Mouse (Mus musculus) liver, embryonic 14.5 days (tissue): ENCODE measurements around the gene Pacsin2. TPM values are rescaled to one million over a fixed set of nuclear protein-coding genes. Genes with fewer than 3 reads are reported as not detected.
"Not testable (repeated sequence)": the region's sequence is repeated elsewhere in the genome, so short reads cannot be mapped to it uniquely, and the experiment has no call there.

Experiments
- ATAC-seq: fragments of 200-750 bp; cut with Nextera tagmentation; 2 replicates; pipeline ENCODE4 v1.8.0; 2017; ENCODE audit warnings: moderate number of reproducible peaks, mild to moderate bottlenecking, moderate library complexity; ENCODE audit not compliant: insufficient read depth
- DNase-seq, 3 experiments: peaks; one replicate each; pipeline ENCODE4 v3.0.0-alpha.2; 2012 to 2013; ENCODE audit warnings: low read depth in 3 of 3, low spot score in 3 of 3
- H3K27ac ChIP-seq: fragments of 300-500 bp; sonication (generic); 2 replicates; pipeline ENCODE4 v1.5.1; 2014; ENCODE audit warnings: moderate library complexity, mild to moderate bottlenecking, control low read depth, inconsistent platforms
- H3K27me3 ChIP-seq: fragments of 300-500 bp; sonication (generic); 2 replicates; pipeline ENCODE4 v1.6.1; 2014; ENCODE audit warnings: mild to moderate bottlenecking, low read length, moderate library complexity; ENCODE audit not compliant: control insufficient read depth, insufficient read depth
- H3K36me3 ChIP-seq: fragments of 300-500 bp; sonication (generic); replicated peaks from 2 replicates; pipeline ENCODE4 v1.6.1; 2014; ENCODE audit warnings: low read depth; ENCODE audit not compliant: control insufficient read depth, insufficient read depth
- H3K4me1 ChIP-seq, 2 experiments: fragments of 200-500 bp in 1 of 2; fragments of 300-500 bp in 1 of 2; sonication (generic) in 1 of 2; replicated peaks; 2 replicates each; pipeline ENCODE4 v1.6.1; 2012 to 2014; ENCODE audit warnings: antibody characterized with exemption in 1 of 2, inconsistent platforms in 1 of 2, low read length in 1 of 2; ENCODE audit not compliant: control insufficient read depth in 2 of 2, insufficient read depth in 2 of 2
- H3K4me2 ChIP-seq: fragments of 300-500 bp; sonication (generic); 2 replicates; pipeline ENCODE4 v1.6.1; 2014; ENCODE audit warnings: low read depth, mild to moderate bottlenecking, control low read depth, moderate library complexity
- H3K4me3 ChIP-seq, 2 experiments: fragments of 200-500 bp in 1 of 2; fragments of 300-500 bp in 1 of 2; sonication (generic) in 1 of 2; 2 replicates each; pipeline ENCODE4 v1.5.1; 2012 to 2014; ENCODE audit warnings: low read depth in 2 of 2, low read length in 2 of 2, mild to moderate bottlenecking in 2 of 2, control low read depth in 1 of 2, inconsistent platforms in 1 of 2, moderate library complexity in 1 of 2; ENCODE audit not compliant: insufficient read depth in 1 of 2
- H3K9ac ChIP-seq: fragments of 300-500 bp; sonication (generic); replicated peaks from 2 replicates; pipeline ENCODE4 v1.6.1; 2014; ENCODE audit warnings: mild to moderate bottlenecking, control low read depth, moderate library complexity
- H3K9me3 ChIP-seq: fragments of 300-500 bp; sonication (generic); 2 replicates; pipeline ENCODE4 v1.6.1; 2016; ENCODE audit warnings: low read length, mixed read lengths; ENCODE audit not compliant: control insufficient read depth
- CTCF ChIP-seq: IDR thresholded peaks from 2 replicates; pipeline ENCODE4 v1.5.1; 2016; ENCODE audit warnings: antibody characterized with exemption, low read depth, control low read depth
- EP300 ChIP-seq: IDR thresholded peaks from 2 replicates; pipeline ENCODE4 v1.6.1; 2016; ENCODE audit warnings: antibody characterized with exemption, low read depth
- WGBS: fragments of 180-500 bp; shearing (Covaris S2); extraction: QIAGEN DNeasy Blood & Tissue Kit; methylation state at CpG from one replicate; pipeline ENCODE4 v1.1.7; 2014; ENCODE audit not compliant: insufficient replicate concordance; 5-methylcytosine and 5-hydroxymethylcytosine counted together
- polyA plus RNA-seq, 2 experiments: library from polyadenylated mRNA; depleted of rRNA in 1 of 2; stranded (reverse) in 1 of 2; unstranded in 1 of 2; fragments of >200 nt; fragmentation: Nextera tagmentation in 1 of 2; extraction: Ambion mirVana in 1 of 2; gene quantifications; 2 replicates each; pipeline versions ENCODE4 v1.2.1 to v1.2.3; 2012 to 2014

Pacsin2 gene
- polyA plus RNA-seq, 2 experiments: 32.8 to 39.7 TPM

- no peaks in the 10 kb centered on the region for H3K27me3 ChIP-seq
- H3K4me2 ChIP-seq: no peak overlapping the region
- no peak overlapping the region for H3K27ac ChIP-seq
- H3K4me1 ChIP-seq: peaks cover 0 to 13% of the 10 kb centered on the region in 2 experiments; a peak in 3 of 4 replicates
- H3K36me3 ChIP-seq: no peaks in the 10 kb centered on the region; the same call in 1 of the 2 replicates
- H3K9ac ChIP-seq: no peak overlapping the region
- ATAC-seq: no peak
- WGBS: 72% methylated on average over 4 of the region's 4 CpGs
- H3K4me3 ChIP-seq: no peak overlapping the region
- no peaks in the 10 kb centered on the region for H3K9me3 ChIP-seq
- DNase-seq: no peak
- no peak for TF ChIP-seq CTCF
- TF ChIP-seq EP300: no peak
Measured at GRCm38 (mm10) chr15:83410735-83411134, 53.7 kb downstream of the Pacsin2 start.

GRCm38 (mm10) chr15:83410270-83410669 is 54.1 kb downstream of the Pacsin2 start:
- no peaks in the 10 kb centered on the region; the same call in 1 of the 2 replicates for H3K36me3 ChIP-seq
- no peak overlapping the region for H3K4me2 ChIP-seq
- H3K27ac ChIP-seq: peak overlapping the region; percentile 8; the same call in 1 of the 2 replicates
- H3K9me3 ChIP-seq: no peaks in the 10 kb centered on the region
- no peak overlapping the region for H3K4me3 ChIP-seq
- no peak for DNase-seq
- H3K27me3 ChIP-seq: no peaks in the 10 kb centered on the region
- WGBS: 53% methylated on average over 6 of the region's 6 CpGs
- no peak overlapping the region for H3K9ac ChIP-seq
- no peak for ATAC-seq
- no peak for TF ChIP-seq EP300
- TF ChIP-seq CTCF: no peak
- peaks cover 0 to 11% of the 10 kb centered on the region in 2 experiments; a peak in 3 of 4 replicates for H3K4me1 ChIP-seq

- 70% methylated on average over 8 of the region's 8 CpGs for WGBS
- Histone ChIP-seq H3K27ac (no peak overlapping the region), H3K4me3 (no peak overlapping the region), H3K4me2 (no peak overlapping the region), H3K9ac (no peak overlapping the region), H3K4me1 (peaks cover 5 to 17% of the 10 kb centered on the region in 2 experiments), H3K9me3 (no peaks in the 10 kb centered on the region), H3K36me3 (no peaks in the 10 kb centered on the region; the same call in 1 of the 2 replicates), H3K27me3 (no peaks in the 10 kb centered on the region)
- DNase-seq (no peak), ATAC-seq (no peak)
- TF ChIP-seq CTCF (peak; percentile 28; the same call in 1 of the 2 replicates), EP300 (no peak)
Measured at GRCm38 (mm10) chr15:83408692-83409442, 55.5 kb downstream of the Pacsin2 start.

- TF ChIP-seq CTCF (no peak), EP300 (no peak)
- H3K4me3 ChIP-seq: no peak overlapping the region
- WGBS: 51% methylated on average over 5 of the region's 5 CpGs
- no peaks in the 10 kb centered on the region for H3K27me3 ChIP-seq
- no peak overlapping the region for H3K4me2 ChIP-seq
- ATAC-seq: no peak
- H3K4me1 ChIP-seq: peaks cover 5 to 18% of the 10 kb centered on the region in 2 experiments
- no peak overlapping the region for H3K9ac ChIP-seq
- no peak for DNase-seq
- no peaks in the 10 kb centered on the region for H3K9me3 ChIP-seq
- no peak overlapping the region for H3K27ac ChIP-seq
- no peaks in the 10 kb centered on the region; the same call in none of the 2 replicates for H3K36me3 ChIP-seq
Measured at GRCm38 (mm10) chr15:83408216-83408615, 56.2 kb downstream of the Pacsin2 start.

- no peak overlapping the region for H3K4me3 ChIP-seq
- no peak overlapping the region for H3K9ac ChIP-seq
- H3K36me3 ChIP-seq: no peaks in the 10 kb centered on the region; the same call in none of the 2 replicates
- H3K27ac ChIP-seq: no peak overlapping the region
- H3K4me2 ChIP-seq: no peak overlapping the region
- DNase-seq: no peak
- H3K9me3 ChIP-seq: no peaks in the 10 kb centered on the region
- no peaks in the 10 kb centered on the region for H3K27me3 ChIP-seq
- H3K4me1 ChIP-seq: peaks cover 5 to 18% of the 10 kb centered on the region in 2 experiments
- TF ChIP-seq EP300: no peak
- no peak for TF ChIP-seq CTCF
- WGBS: 83% methylated on average over 5 of the region's 5 CpGs
- no peak for ATAC-seq
Measured at GRCm38 (mm10) chr15:83407502-83407901, 56.9 kb downstream of the Pacsin2 start.

GRCm38 (mm10) chr15:83405866-83406265 is 58.5 kb downstream of the Pacsin2 start:
- peaks cover 10% of the 10 kb centered on the region for H3K36me3 ChIP-seq
- not testable (repeated sequence) for H3K4me2 ChIP-seq, DNase-seq, H3K27me3 ChIP-seq, H3K9ac ChIP-seq, H3K27ac ChIP-seq, H3K9me3 ChIP-seq, H3K4me3 ChIP-seq
- peak; percentile 55 for ATAC-seq
- H3K4me1 ChIP-seq: peaks cover 5 to 16% of the 10 kb centered on the region in 2 experiments
- 87% methylated on average over 20 of the region's 40 CpGs for WGBS
